ENCODE assay signal across 23 mouse cellular contexts in genomic region chr2:166370776-166371175, GRCm38 (mm10).
DNase-seq lines count a peak whose midpoint lies in the region; ATAC-seq and TF ChIP-seq lines count a peak whose summit lies in the region.
"Had no signal": no experiment of that assay in that cellular context is flagged by ENCODE, and none has a peak within 500 bp of the region (broad histone marks: within the 10 kb centered on the region; RNA-seq: fewer than 3 reads in every experiment).

No protein-coding gene starts in this region.

- DNase-seq in 3134 (ENCODE audit: extremely low read depth, insufficient read length, low spot score) = peak; percentile 62
- no peak for DNase-seq in limb, embryonic 10.5 days (ENCODE audit: low spot score)
- no peak for DNase-seq in Muller cell, postnatal 12 days (ENCODE audit: inconsistent ontology term)
- DNase-seq in retina, postnatal 1 day = no peak
- DNase-seq in forebrain, postnatal 0 days = no peak
- DNase-seq: adrenal gland, postnatal 10 days; adrenal gland, postnatal 36 days; cerebellum, adult 18-20 months; cerebellum, adult 9-10 months; cerebellum, postnatal 14 days; gastrocnemius, postnatal 10 days; heart, adult 11 months; kidney, adult 11 months had no signal

- H3ac ChIP-seq in C2C12 (ENCODE audit: control insufficient read depth, insufficient read length, low read depth) = no peak overlapping the region

- peaks cover 17% of the 10 kb centered on the region for H3K4me1 ChIP-seq in limb, embryonic 10.5 days
- H3K4me1 ChIP-seq in forebrain, postnatal 0 days (ENCODE audit: insufficient read depth) = no peaks in the 10 kb centered on the region
- H3K4me1 ChIP-seq: hindbrain, embryonic 12.5 days had no signal

- ATAC-seq in forebrain, postnatal 0 days = no peak
- ATAC-seq: forebrain, embryonic 14.5 days; hindbrain, embryonic 16.5 days; intestine, embryonic 15.5 days; Patski had no signal

- no peaks in the 10 kb centered on the region for H3K27me3 ChIP-seq in C2C12 (ENCODE audit: control insufficient read depth, insufficient read depth, insufficient read length)
- H3K27me3 ChIP-seq in limb, embryonic 10.5 days (ENCODE audit: low read depth, poor library complexity, severe bottlenecking) = no peaks in the 10 kb centered on the region
- H3K27me3 ChIP-seq in forebrain, postnatal 0 days (ENCODE audit: insufficient read depth, low read length) = no peaks in the 10 kb centered on the region
- H3K27me3 ChIP-seq: embryonic facial prominence, embryonic 12.5 days; embryonic facial prominence, embryonic 15.5 days; intestine, embryonic 15.5 days; Patski had no signal

- H3K4me2 ChIP-seq in forebrain, postnatal 0 days (ENCODE audit: low read depth) = no peak overlapping the region
- H3K4me2 ChIP-seq: embryonic facial prominence, embryonic 12.5 days; embryonic facial prominence, embryonic 15.5 days; heart, embryonic 11.5 days; hindbrain, embryonic 12.5 days; intestine, embryonic 15.5 days had no signal

- no peaks in the 10 kb centered on the region for H3K79me3 ChIP-seq in C2C12 (ENCODE audit: low read depth)

- no peak for TF ChIP-seq CTCF in C2C12 (IDR thresholded peaks at IDR 0.05; ENCODE audit: control insufficient read depth, insufficient read depth, insufficient read length)
- no peak for TF ChIP-seq CTCF in forebrain, postnatal 0 days (IDR thresholded peaks at IDR 0.05; ENCODE audit: low read depth)

- H3K9ac ChIP-seq in forebrain, postnatal 0 days = no peak overlapping the region
- H3K9ac ChIP-seq: embryonic facial prominence, embryonic 12.5 days; embryonic facial prominence, embryonic 15.5 days; hindbrain, embryonic 12.5 days; intestine, embryonic 15.5 days had no signal

- peak overlapping the region; percentile 56 for H3K27ac ChIP-seq in limb, embryonic 10.5 days
- no peak overlapping the region for H3K27ac ChIP-seq in forebrain, postnatal 0 days (ENCODE audit: low read depth, low read length)
- H3K27ac ChIP-seq: embryonic facial prominence, embryonic 12.5 days; embryonic facial prominence, embryonic 15.5 days; hindbrain, embryonic 12.5 days; intestine, embryonic 15.5 days had no signal

- no peaks in the 10 kb centered on the region for H3K36me3 ChIP-seq in C2C12 (ENCODE audit: control insufficient read depth, insufficient read depth)
- no peaks in the 10 kb centered on the region for H3K36me3 ChIP-seq in limb, embryonic 10.5 days
- H3K36me3 ChIP-seq in forebrain, postnatal 0 days (ENCODE audit: insufficient read depth) = no peaks in the 10 kb centered on the region
- H3K36me3 ChIP-seq: embryonic facial prominence, embryonic 12.5 days; embryonic facial prominence, embryonic 15.5 days; G1E; hindbrain, embryonic 12.5 days; intestine, embryonic 15.5 days had no signal

- H3K9me3 ChIP-seq in limb, embryonic 10.5 days (replicated peaks) = no peaks in the 10 kb centered on the region
- 0 out of 2 replicates have a peak, but pooled peaks cover 4% of the 10 kb centered on the region for H3K9me3 ChIP-seq in forebrain, postnatal 0 days (ENCODE audit: low read length)
- H3K9me3 ChIP-seq: embryonic facial prominence, embryonic 12.5 days; embryonic facial prominence, embryonic 15.5 days; hindbrain, embryonic 12.5 days; intestine, embryonic 15.5 days had no signal

- H3K4me3 ChIP-seq in C2C12 (ENCODE audit: insufficient read depth, poor library complexity, severe bottlenecking) = no peak overlapping the region
- H3K4me3 ChIP-seq in limb, embryonic 10.5 days = no peak overlapping the region
- H3K4me3 ChIP-seq in forebrain, postnatal 0 days (ENCODE audit: low read depth, low read length) = no peak overlapping the region
- H3K4me3 ChIP-seq: embryonic facial prominence, embryonic 12.5 days; embryonic facial prominence, embryonic 15.5 days; hindbrain, embryonic 12.5 days; intestine, embryonic 15.5 days had no signal

- no peaks in the 10 kb centered on the region for H3K79me2 ChIP-seq in C2C12 (ENCODE audit: control insufficient read depth, insufficient read depth)

- WGBS in limb, embryonic 10.5 days = 87% methylated on average over 6 of the region's 6 CpGs
- WGBS in forebrain, postnatal 0 days = 86% methylated on average over 6 of the region's 6 CpGs

TF ChIP-seq in C2C12, 6 proteins besides CTCF, POLR2A, EP300 and RAD21:
- TF ChIP-seq MAX (IDR thresholded peaks at IDR 0.05) = no peak
- TF ChIP-seq CEBPB (IDR thresholded peaks at IDR 0.05; ENCODE audit: low read depth) = no peak
- TF ChIP-seq MYOD1 (IDR thresholded peaks at IDR 0.05; ENCODE audit: control insufficient read depth, insufficient read length, low read depth) = peak; percentile 13
- TF ChIP-seq FOSL1 (IDR thresholded peaks at IDR 0.05; ENCODE audit: insufficient read depth, low read length, poor library complexity, severe bottlenecking) = no peak
